Mouse (Mus musculus) embryonic facial prominence, embryonic 15.5 days (tissue): ENCODE measurements around the gene Gm10135. TPM values are rescaled to one million over a fixed set of nuclear protein-coding genes. Genes with fewer than 3 reads are reported as not detected.

ENCODE experiments used
- ATAC-seq: fragments of 200-750 bp; cut with Nextera tagmentation; 2 replicates; pipeline ENCODE4 v1.8.0; 2017; ENCODE audit warnings: low read depth, moderate TSS enrichment; ENCODE audit not compliant: insufficient number of reproducible peaks, low FRiP score, low TSS enrichment
- H3K27ac ChIP-seq: fragments of 300-500 bp; sonication (generic); replicated peaks from 2 replicates; pipeline ENCODE4 v1.5.1; 2015; ENCODE audit warnings: mild to moderate bottlenecking, inconsistent platforms
- H3K27me3 ChIP-seq: fragments of 300-500 bp; sonication (generic); 2 replicates; pipeline ENCODE4 v1.6.1; 2015; ENCODE audit warnings: inconsistent platforms
- H3K36me3 ChIP-seq: fragments of 300-500 bp; sonication (generic); 2 replicates; pipeline ENCODE4 v1.6.1; 2015; ENCODE audit warnings: mild to moderate bottlenecking, inconsistent platforms
- H3K4me1 ChIP-seq: fragments of 300-500 bp; sonication (generic); 2 replicates; pipeline ENCODE4 v1.6.1; 2015; ENCODE audit warnings: inconsistent platforms
- H3K4me2 ChIP-seq: fragments of 300-500 bp; sonication (generic); replicated peaks from 2 replicates; pipeline ENCODE4 v1.6.1; 2015; ENCODE audit warnings: mild to moderate bottlenecking, inconsistent platforms
- H3K4me3 ChIP-seq: fragments of 300-500 bp; sonication (generic); replicated peaks from 2 replicates; pipeline ENCODE4 v1.5.1; 2015; ENCODE audit warnings: mild to moderate bottlenecking, inconsistent platforms
- H3K9ac ChIP-seq: fragments of 300-500 bp; sonication (generic); 2 replicates; pipeline ENCODE4 v1.6.1; 2015; ENCODE audit warnings: inconsistent platforms
- H3K9me3 ChIP-seq: fragments of 300-500 bp; sonication (generic); replicated peaks from 2 replicates; pipeline ENCODE4 v1.6.1; 2016; ENCODE audit warnings: inconsistent platforms
- WGBS: fragments of 180-500 bp; shearing (Covaris S2); methylation state at CpG from one replicate; pipeline ENCODE4 v1.1.7; 2015; 5-methylcytosine and 5-hydroxymethylcytosine counted together
- polyA plus RNA-seq: library from polyadenylated mRNA; unstranded; fragments of >200 nt; fragmentation: Nextera tagmentation; extraction: Ambion mirVana; gene quantifications from 2 replicates; pipeline ENCODE4 v1.2.1, GENCODE M21; 2015

Gm10135 gene
- polyA plus RNA-seq, 1 experiment from 2014 or later: not detected

DNA sequence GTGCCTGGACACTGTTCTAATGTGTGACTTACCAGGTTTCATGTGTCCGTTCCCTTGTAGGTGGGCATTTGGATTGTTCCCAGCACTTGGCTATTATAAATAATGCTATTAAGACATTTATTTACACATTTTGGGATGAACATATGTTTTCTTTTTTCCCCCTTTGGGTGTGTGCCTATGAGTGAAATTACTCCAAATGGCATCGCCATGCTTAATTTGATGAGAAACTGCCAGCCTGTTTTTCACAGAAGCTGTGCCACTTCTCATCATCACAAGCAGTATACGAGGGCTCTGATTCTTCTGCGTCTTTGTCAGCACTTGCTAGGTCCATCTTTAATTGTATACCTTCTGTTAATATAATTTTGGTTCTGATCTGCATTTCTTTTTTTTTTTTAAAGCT is 54.1 kb downstream of the Gm10135 start:
- Histone ChIP-seq H3K36me3 (no peaks in the 10 kb centered on the region), H3K27me3 (no peaks in the 10 kb centered on the region), H3K4me1 (peaks cover 19% of the 10 kb centered on the region), H3K4me3 (no peak overlapping the region), H3K9me3 (no peaks in the 10 kb centered on the region), H3K4me2 (no peak overlapping the region), H3K27ac (no peak overlapping the region), H3K9ac (no peak overlapping the region)
- ATAC-seq: no peak
- WGBS: 75% methylated on average over 4 of the region's 4 CpGs

DNA sequence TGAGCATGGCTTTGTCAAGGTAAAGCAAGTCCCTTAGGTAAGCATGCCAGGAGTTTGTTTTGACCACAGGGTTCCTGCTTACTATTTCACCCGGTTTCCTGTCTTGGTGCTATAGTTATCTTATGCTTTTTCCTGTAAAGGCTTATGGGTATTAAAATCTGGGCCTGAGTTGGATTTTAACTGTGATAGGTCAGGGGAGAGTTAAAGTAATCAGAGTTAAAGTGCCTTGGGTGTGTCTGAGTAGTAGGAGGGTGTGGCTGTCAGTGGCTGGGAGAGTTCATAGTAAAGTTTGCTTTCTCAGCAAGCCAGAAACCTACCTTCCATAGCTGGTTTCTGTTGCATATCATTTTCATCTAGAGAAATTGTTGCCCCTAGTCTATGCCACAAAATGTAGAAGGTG is 57.7 kb downstream of the Gm10135 start:
- Histone ChIP-seq H3K4me3 (peak overlapping the region; percentile 68), H3K27me3 (no peaks in the 10 kb centered on the region), H3K4me2 (peak overlapping the region; percentile 79), H3K27ac (no peak overlapping the region), H3K36me3 (no peaks in the 10 kb centered on the region), H3K9me3 (no peaks in the 10 kb centered on the region), H3K4me1 (peaks cover 28% of the 10 kb centered on the region), H3K9ac (0 out of 2 replicates have a peak overlapping the region, but pooled peaks have one; percentile 6)
- no peak for ATAC-seq
- 44% methylated on average over 1 of the region's 1 CpGs for WGBS

GRCm38 (mm10) chr5:72916048-72916447 is 58.5 kb downstream of the Gm10135 start:
- WGBS: 36% methylated on average over 4 of the region's 4 CpGs
- no peak for ATAC-seq

More at GRCm38 (mm10) chr5:72916048-72916447, 58.5 kb downstream of the Gm10135 start:
- Histone ChIP-seq H3K4me2 (peak overlapping the region; percentile 79), H3K9ac (peak overlapping the region; percentile 94; the same call in 1 of the 2 replicates), H3K36me3 (no peaks in the 10 kb centered on the region), H3K4me3 (peak overlapping the region; percentile 68), H3K27me3 (no peaks in the 10 kb centered on the region), H3K27ac (0 out of 2 replicates have a peak overlapping the region, but pooled peaks have one; percentile 7), H3K4me1 (peaks cover 28% of the 10 kb centered on the region), H3K9me3 (no peaks in the 10 kb centered on the region)

Other genes starting within 250 kb of the Gm10135 start
- 0.18 and 0.23 TPM in 2 replicates for gene Txk, start 221.9 kb downstream of the Gm10135 start, polyA plus RNA-seq
- gene Tec, start 106.2 kb downstream of the Gm10135 start, polyA plus RNA-seq: 7.4 and 7.9 TPM in 2 replicates
- 16.8 and 17.2 TPM in 2 replicates for gene Slain2, start 60.4 kb downstream of the Gm10135 start, polyA plus RNA-seq
- gene Slc10a4, start 32.2 kb upstream of the Gm10135 start, polyA plus RNA-seq: 0.31 and 0.66 TPM in 2 replicates